Mouse (Mus musculus) cerebellum, postnatal 36 days (tissue): Measurements from ENCODE around the gene Gal3st1.
"Not testable (repeated sequence)": the region's sequence is repeated elsewhere in the genome, so short reads cannot be mapped to it uniquely, and the experiment has no call there.

Source experiments
- DNase-seq, 2 experiments: peaks; one replicate each; pipeline ENCODE4 v3.0.0; 2021 to 2022; ENCODE audit warnings: mixed read lengths in 2 of 2

Gal3st1 gene

GRCm38 (mm10) chr11:3983863-3984745 lies 668 bp downstream of the Gal3st1 start:
- DNase-seq, result no peak

GRCm38 (mm10) chr11:3989748-3990147 lies 6.3 kb downstream of the Gal3st1 start:
- DNase-seq, result no peak

GRCm38 (mm10) chr11:3993132-3993531 lies 9.7 kb downstream of the Gal3st1 start:
- DNase-seq, result no peak

GRCm38 (mm10) chr11:3993914-3994313 lies 10.5 kb downstream of the Gal3st1 start:
- no peak for DNase-seq

DNA sequence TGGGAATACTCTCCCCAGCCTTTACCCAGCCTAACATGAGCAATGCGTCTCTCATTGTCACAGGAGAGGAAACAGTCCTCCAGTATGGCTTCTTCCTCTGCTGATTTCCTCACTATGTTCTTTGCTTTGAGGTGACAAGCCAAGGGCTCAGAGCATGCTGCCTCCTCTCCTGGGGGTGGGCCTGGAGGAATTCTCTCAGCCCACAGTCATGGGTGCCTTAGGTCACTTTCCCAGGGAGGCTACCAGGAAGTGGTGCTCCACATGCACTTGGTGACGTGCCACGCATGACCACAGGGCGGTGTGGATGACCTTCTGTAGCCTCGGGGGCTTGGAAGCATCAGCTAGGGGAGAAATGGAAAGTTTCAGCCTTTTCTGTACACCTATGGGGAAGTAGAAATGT lies 12.1 kb downstream of the Gal3st1 start:
- DNase-seq, result no peak

DNA sequence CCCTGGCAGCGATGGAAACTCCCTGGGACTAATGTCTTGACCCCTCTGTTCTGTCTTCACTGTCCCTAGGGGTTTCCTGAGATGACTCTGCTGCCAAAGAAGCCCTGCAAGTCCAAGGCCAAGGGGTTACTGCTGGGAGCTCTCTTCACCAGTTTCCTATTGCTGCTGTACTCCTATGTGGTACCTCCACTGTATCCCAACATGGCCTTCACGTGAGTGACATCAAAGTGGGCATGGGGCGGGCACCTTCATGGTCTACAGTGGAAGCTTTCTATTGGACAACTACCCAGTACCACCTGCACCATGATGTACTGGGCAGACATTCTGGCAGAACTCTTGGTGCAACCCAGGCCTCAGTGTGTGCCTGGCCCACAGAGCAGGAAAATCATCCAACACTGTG lies 13.4 kb downstream of the Gal3st1 start:
- DNase-seq, result no peak

DNA sequence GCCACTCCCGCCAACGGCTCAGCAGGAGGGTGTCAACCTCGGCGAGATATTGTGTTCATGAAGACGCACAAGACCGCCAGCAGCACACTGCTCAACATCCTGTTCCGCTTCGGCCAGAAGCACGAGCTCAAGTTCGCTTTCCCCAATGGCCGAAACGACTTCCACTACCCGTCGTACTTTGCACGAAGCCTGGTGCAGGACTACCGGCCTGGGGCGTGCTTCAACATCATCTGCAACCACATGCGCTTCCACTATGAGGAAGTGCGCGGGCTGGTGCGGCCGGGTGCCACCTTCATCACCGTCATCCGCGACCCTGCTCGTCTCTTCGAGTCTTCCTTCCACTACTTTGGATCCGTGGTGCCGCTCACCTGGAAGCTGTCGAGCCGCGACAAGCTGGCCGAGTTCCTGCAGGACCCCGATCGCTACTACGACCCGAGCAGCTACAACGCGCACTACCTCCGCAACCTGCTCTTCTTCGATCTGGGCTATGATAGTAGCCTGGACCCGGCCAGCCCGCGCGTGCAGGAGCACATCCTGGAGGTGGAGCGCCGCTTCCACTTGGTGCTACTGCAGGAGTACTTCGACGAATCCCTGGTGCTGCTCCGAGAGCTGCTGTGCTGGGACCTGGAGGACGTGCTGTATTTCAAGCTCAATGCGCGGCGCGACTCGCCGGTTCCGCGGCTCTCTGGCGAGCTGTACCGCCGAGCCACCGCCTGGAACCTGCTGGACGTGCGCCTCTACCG lies 14.7 kb downstream of the Gal3st1 start:
- DNase-seq, result no peak

DNA sequence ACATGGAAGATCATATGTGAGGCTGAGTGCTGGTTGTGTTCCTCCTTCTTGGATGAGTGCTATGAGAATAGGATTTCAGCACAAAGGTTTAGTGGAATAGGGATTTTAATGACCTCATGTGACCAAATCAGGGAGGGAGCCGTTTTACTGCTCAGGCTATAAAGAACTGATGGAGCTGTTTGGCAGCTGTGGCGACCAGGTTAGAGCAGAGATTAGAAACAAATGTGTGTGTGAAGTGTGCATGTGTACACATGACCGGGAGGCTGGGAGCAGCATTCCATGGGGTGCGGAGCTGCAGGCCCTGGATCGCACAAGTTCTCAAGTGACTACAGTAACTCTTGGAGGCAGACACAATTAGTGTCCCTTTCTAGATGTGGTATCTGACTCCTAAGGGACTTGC lies 16.1 kb downstream of the Gal3st1 start:
- no peak for DNase-seq

- peak; percentile 39 to 44 for DNase-seq
Measured at GRCm38 (mm10) chr11:4001603-4002002, 18.2 kb downstream of the Gal3st1 start.

- DNase-seq, result no peak
Measured at GRCm38 (mm10) chr11:4005220-4005805, 21.9 kb downstream of the Gal3st1 start.

DNA sequence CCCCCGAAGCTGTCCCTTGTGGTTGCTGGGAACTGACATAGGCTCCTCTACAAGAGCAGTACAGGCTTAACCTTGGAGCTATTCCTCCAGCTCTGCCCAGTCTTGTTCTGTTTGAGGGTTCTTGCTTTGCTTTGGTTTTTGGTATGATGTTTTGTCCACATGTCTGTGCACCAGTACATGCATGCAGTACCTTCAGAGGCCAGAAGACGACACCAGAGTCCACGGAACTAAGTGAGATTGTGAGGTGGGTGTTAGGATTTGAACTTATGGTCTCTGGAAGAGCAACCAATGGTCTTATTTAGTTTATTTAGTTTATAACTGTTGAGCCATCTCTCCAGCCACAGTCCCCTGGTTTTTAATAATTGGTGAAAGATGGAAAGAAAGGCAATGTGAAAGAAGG lies 23.0 kb downstream of the Gal3st1 start:
- no peak for DNase-seq

- no peak for DNase-seq
Measured at GRCm38 (mm10) chr11:4012616-4013015, 29.2 kb downstream of the Gal3st1 start.

DNA sequence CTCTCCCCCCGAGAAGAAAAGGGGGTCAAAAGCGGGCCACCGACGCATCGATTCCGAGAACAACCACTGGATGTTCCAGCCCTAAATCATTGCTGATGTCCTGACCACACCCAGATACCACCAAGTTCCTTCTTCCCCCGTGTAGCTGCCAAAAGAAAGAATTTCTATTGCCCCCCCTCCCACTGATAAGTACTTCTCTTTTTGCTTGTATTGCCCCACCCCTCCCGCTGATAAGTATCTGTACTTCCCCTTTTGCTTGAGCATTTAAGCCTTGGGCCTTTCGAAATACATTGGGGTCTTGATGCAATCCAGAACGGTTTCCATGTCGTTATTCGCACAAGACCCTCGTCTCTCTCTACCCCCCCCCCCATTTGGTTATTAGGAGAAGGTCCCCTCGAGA lies 32.4 kb downstream of the Gal3st1 start:
- not testable (repeated sequence) for DNase-seq

DNA sequence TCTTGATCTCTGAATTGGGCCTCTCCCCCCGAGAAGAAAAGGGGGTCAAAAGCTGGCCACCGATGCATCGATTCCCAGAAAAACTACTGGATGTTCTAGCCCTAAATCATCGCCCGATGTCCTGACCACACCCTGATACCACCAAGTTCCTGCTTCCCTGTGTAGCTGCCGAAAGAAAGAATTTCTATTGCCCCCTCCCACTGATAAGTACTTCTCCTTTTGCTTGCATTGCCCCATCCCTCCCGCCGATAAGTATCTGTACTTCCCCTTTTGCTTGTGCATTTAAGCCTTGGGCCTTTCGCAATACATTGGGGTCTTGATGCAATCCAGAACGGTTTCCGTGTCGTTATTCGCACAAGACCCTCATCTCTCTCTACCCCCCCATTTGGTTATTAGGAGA lies 38.7 kb downstream of the Gal3st1 start:
- DNase-seq, result not testable (repeated sequence)

GRCm38 (mm10) chr11:4023321-4023720 lies 39.9 kb downstream of the Gal3st1 start:
- DNase-seq, result no peak

- no peak for DNase-seq
Measured at GRCm38 (mm10) chr11:4027066-4027465, 43.6 kb downstream of the Gal3st1 start.

DNA sequence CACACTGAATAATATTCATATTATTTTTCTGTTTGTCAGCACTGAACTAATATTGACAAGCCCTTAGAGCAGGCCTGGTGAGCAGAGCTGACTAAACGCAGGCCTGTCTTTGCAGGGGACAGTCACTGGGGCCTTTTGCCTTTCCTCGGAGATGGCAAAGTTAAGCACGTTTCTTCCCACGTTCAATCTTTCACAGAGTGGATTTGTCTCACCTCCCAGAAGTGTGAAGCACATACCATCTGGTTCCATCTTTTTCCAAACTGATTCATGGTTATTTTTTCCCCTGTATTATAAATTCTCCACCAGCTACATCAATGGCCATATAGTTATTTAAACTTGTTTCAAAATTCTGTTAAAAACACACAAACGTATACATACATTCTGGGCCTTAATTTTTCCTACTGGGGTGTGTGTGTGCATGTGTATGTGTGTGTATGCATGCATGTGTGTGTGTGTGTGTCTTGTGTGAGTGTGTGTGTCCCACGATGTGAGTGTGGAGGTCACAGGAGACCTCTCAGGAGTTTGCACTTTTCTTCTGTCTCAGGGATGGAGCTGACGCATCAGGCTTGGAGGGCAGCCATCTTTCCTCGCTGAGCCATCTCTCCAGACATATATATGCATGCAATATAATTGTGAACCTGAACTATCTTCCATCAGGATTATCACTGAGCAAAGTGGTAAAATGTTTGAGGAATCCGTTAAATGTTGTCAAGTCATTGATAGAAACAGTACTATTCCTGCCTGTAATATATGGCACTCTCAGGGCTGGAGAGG lies 44.3 kb downstream of the Gal3st1 start:
- DNase-seq, result no peak

DNA sequence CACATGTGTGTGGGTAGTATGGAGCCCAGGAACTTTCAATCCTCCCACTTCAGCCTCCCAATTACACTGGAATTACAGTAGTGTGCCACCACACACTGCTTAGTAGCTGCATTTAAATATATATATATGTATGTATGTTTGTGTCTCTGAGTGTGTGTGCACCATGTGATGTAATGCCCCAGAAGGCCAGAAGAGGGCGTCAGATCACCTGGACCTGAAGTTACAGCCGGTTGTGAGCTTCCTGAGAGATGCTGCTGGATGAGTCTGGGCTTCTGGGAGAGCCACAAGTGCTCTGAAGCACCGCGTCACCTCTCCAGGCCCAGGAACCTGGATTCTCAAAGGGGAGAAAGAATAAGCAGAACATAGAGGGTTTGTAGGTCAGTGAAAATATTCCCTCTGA lies 45.9 kb downstream of the Gal3st1 start:
- DNase-seq, result no peak

DNA sequence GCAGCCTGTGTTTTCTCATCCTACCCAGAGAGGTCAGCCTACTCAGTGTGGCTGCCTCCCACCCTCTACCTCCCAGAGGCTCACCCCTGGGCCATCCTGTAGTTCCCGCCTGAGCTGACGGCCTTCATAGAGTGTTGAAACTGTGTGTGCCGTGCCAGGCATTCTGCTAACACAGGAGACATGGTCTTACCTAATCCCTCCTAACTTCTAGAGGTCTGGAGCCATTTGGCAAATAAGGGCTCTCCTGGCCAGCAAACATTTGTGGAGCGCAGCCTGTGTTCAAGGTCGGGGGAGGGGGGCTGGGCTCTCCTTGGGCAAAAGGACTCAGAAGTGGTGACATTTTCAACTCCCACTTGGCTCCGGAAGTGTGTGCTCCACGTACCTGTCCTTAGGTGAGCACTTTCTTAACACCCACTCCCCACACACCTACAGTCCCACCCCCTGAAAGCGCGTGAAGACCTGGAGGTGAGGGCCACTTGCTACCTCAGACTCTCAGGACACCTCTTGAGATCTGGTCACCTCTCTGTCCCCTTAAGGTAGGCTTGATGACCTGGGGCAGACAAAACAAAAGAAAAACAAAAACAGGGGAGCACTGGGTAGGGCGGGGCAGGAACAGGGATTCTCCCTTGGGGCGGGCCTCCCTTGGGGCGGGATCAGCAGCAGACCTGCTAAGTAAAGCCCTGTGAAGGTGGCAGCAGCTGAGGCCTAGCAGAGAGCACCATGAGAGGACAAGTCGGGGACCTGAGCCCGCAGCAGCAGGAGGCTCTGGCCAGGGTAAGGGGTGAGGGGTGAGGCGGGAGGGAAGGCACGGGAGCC lies 47.9 kb downstream of the Gal3st1 start, which contains the start of gene Sec14l4:
Sec14l4 (plus strand) TSS at position 337 of the 816 bp plus-strand sequence.
- no peak for DNase-seq

GRCm38 (mm10) chr11:4031961-4032360 lies 48.5 kb downstream of the Gal3st1 start:
- DNase-seq, result no peak

DNA sequence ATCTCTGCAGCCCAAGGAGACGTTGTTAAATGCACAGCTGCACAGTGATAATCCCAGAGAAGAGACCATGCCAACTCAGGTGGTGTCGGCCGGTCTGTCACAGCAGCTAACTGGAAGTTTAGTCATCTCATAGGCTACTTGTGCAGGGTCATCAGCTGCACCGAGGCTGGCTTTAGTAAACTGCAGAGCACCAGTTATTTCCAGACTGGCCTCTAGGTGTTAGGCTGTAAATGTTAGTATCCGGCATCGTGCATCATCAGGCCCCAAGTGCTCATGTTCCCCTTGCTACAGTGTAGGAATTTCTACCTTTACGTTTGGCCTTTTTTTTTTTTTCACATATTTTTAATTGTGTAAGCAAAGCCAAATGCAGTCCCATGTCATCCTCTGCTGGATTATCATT lies 50.0 kb downstream of the Gal3st1 start:
- DNase-seq, result no peak

GRCm38 (mm10) chr11:4034169-4034568 lies 50.7 kb downstream of the Gal3st1 start:
- DNase-seq, result no peak
